Mouse (Mus musculus): ENCODE results near the gene Glb1. TPM values are rescaled to one million over a fixed set of nuclear protein-coding genes. Genes with fewer than 3 reads are reported as not detected.
"Not testable (repeated sequence)": the region's sequence is repeated elsewhere in the genome, so short reads cannot be mapped to it uniquely, and the experiment has no call there.

Glb1 gene
- polyA plus RNA-seq, 1 experiment: 59.5 TPM

DNA sequence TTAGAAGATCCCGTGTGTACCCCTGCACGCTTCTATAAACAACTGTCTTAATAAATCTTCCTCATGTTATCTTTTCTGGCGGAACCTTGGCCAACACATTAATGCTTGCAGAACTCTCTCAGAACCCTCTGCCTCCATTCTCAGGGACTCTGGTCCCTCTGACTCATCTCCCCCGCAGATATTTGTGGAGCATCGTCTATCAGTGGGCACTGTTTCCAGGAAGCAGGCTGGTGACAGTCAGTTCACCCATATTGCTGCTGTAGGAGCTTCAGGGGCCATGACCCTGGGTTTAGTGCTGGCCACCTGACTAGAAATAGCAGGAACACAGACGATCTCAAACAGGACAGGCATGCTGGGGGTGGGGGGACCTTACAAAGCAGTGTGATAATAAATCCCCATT, 13.8 kb upstream of the Glb1 start:
- Histone ChIP-seq H3K27me3 (ENCODE audit: control insufficient read depth, insufficient read depth, low read length) (no peaks in the 10 kb centered on the region), H3K36me3 (ENCODE audit: control insufficient read depth, insufficient read depth, low read length) (no peaks in the 10 kb centered on the region), H3K4me1 (replicated peaks; ENCODE audit: control insufficient read depth, insufficient read depth, low read length) (0 out of 2 replicates have a peak, but pooled peaks cover 2% of the 10 kb centered on the region), H3K27ac (ENCODE audit: control insufficient read depth, insufficient read depth, low read length) (no peak overlapping the region), H3K4me3 (ENCODE audit: control insufficient read depth, insufficient read depth, low read length) (no peak overlapping the region)
- no peak for TF ChIP-seq CTCF (IDR thresholded peaks at IDR 0.05; ENCODE audit: borderline replicate concordance, control insufficient read depth, extremely low read depth, insufficient read depth, low read length, poor library complexity)
- TF ChIP-seq POLR2A (IDR thresholded peaks at IDR 0.05; ENCODE audit: control insufficient read depth, extremely low read depth, insufficient read depth, low read length, poor library complexity): no peak
- no peak for DNase-seq
- WGBS: 91% methylated on average over 6 of the region's 6 CpGs

DNA sequence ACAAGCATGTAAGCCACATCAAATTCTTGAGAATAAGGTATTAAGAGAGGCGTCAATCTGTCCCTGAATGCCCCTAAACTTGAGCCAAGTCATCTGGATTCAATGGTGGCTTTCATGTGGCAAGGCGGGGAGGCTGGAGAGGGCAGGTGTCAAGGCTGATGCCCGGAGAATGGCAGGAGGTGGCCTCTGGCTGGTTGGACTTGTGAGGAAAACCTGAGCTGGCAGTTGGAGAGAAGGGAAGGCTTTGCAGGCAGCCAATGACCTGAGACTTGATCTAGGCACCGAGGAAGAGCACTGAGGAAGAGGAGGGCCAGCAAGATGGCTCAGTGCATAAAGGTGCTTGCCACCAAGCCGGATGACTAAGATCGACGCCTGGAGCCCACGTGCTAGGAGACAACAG, 12.6 kb upstream of the Glb1 start:
- H3K4me3 ChIP-seq (ENCODE audit: control insufficient read depth, insufficient read depth, low read length): no peak overlapping the region
- no peaks in the 10 kb centered on the region for H3K36me3 ChIP-seq (ENCODE audit: control insufficient read depth, insufficient read depth, low read length)
- no peaks in the 10 kb centered on the region for H3K27me3 ChIP-seq (ENCODE audit: control insufficient read depth, insufficient read depth, low read length)
- 0 out of 2 replicates have a peak, but pooled peaks cover 2% of the 10 kb centered on the region for H3K4me1 ChIP-seq (replicated peaks; ENCODE audit: control insufficient read depth, insufficient read depth, low read length)
- H3K27ac ChIP-seq (ENCODE audit: control insufficient read depth, insufficient read depth, low read length): no peak overlapping the region
- no peak for DNase-seq
- WGBS: 81% methylated on average over 8 of the region's 8 CpGs
- no peak for TF ChIP-seq POLR2A (IDR thresholded peaks at IDR 0.05; ENCODE audit: control insufficient read depth, extremely low read depth, insufficient read depth, low read length, poor library complexity)
- no peak for TF ChIP-seq CTCF (IDR thresholded peaks at IDR 0.05; ENCODE audit: borderline replicate concordance, control insufficient read depth, extremely low read depth, insufficient read depth, low read length, poor library complexity)

DNA sequence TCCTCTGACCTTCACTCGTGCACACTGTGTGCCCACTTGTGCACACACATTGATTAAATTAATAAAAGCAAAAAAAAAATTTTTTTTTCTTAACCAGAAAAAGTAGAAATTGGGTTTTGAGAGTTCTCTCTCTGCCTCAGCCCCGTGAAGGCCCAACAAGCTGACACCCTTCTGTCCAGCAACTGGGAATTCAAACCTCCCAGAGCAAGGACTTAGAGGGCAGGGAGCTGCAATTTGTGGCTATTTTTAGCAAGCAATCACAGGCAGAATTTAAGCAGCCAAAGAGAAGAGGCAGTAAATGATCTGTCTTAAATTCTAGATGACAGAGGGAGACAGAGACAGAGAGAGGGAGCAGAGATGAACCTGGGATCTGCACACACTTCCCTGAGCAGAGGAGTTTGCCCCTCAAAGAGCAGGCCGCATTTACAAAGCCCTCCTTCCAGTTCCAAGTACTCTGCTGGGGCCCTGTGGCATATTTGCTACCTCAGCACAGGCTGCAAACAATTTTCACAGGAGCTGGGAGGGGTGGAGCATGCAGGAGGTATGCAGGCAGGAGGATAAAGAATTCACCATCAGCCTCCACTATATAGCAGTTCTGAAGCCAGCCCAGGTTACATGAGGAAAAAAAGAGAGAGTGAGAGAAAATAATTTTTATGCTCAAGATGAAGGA, 12.0 kb upstream of the Glb1 start:
- WGBS: 92% methylated on average over 3 of the region's 3 CpGs
- DNase-seq: no peak

DNA sequence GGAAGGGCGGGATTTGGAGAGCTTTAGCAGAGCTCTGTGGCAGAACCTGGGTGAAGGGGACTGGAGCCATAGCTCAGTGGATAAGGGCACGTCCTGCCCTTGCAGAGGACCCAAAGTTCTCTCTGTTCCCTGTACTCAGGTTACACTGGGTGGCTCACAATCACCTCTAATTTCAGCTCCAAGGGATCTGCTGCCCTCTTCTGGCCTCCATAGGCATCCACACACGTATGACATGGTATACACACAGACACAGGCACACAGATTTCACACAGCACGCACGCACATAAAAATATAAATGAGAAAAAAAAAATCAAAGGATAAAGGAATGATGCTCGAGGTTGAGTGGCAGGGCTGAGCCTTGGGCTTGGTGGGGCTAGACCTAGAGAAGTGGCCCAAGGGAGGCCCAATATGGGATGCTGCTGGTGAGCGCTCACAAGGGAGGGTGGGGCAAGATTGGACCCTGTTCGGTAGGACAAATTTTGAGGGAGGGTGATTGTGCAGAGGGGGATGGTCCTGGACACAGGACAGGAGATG, 11.4 kb upstream of the Glb1 start:
- WGBS: 91% methylated on average over 8 of the region's 8 CpGs
- DNase-seq: peak; percentile 22
- TF ChIP-seq CTCF (IDR thresholded peaks at IDR 0.05; ENCODE audit: borderline replicate concordance, control insufficient read depth, extremely low read depth, insufficient read depth, low read length, poor library complexity) (no peak), POLR2A (IDR thresholded peaks at IDR 0.05; ENCODE audit: control insufficient read depth, extremely low read depth, insufficient read depth, low read length, poor library complexity) (no peak)
- H3K27ac ChIP-seq (ENCODE audit: control insufficient read depth, insufficient read depth, low read length): no peak overlapping the region
- no peak overlapping the region for H3K4me3 ChIP-seq (ENCODE audit: control insufficient read depth, insufficient read depth, low read length)
- H3K27me3 ChIP-seq (ENCODE audit: control insufficient read depth, insufficient read depth, low read length): no peaks in the 10 kb centered on the region
- 0 out of 2 replicates have a peak, but pooled peaks cover 2% of the 10 kb centered on the region for H3K4me1 ChIP-seq (replicated peaks; ENCODE audit: control insufficient read depth, insufficient read depth, low read length)
- no peaks in the 10 kb centered on the region for H3K36me3 ChIP-seq (ENCODE audit: control insufficient read depth, insufficient read depth, low read length)

More for the DNA sequence above, 12.0 kb upstream of the Glb1 start:
- no peaks in the 10 kb centered on the region for H3K36me3 ChIP-seq (ENCODE audit: control insufficient read depth, insufficient read depth, low read length)
- H3K27me3 ChIP-seq (ENCODE audit: control insufficient read depth, insufficient read depth, low read length): no peaks in the 10 kb centered on the region
- no peak overlapping the region for H3K27ac ChIP-seq (ENCODE audit: control insufficient read depth, insufficient read depth, low read length)
- TF ChIP-seq POLR2A (IDR thresholded peaks at IDR 0.05; ENCODE audit: control insufficient read depth, extremely low read depth, insufficient read depth, low read length, poor library complexity) (no peak), CTCF (IDR thresholded peaks at IDR 0.05; ENCODE audit: borderline replicate concordance, control insufficient read depth, extremely low read depth, insufficient read depth, low read length, poor library complexity) (no peak)
- 0 out of 2 replicates have a peak, but pooled peaks cover 2% of the 10 kb centered on the region for H3K4me1 ChIP-seq (replicated peaks; ENCODE audit: control insufficient read depth, insufficient read depth, low read length)
- H3K4me3 ChIP-seq (ENCODE audit: control insufficient read depth, insufficient read depth, low read length): no peak overlapping the region

DNA sequence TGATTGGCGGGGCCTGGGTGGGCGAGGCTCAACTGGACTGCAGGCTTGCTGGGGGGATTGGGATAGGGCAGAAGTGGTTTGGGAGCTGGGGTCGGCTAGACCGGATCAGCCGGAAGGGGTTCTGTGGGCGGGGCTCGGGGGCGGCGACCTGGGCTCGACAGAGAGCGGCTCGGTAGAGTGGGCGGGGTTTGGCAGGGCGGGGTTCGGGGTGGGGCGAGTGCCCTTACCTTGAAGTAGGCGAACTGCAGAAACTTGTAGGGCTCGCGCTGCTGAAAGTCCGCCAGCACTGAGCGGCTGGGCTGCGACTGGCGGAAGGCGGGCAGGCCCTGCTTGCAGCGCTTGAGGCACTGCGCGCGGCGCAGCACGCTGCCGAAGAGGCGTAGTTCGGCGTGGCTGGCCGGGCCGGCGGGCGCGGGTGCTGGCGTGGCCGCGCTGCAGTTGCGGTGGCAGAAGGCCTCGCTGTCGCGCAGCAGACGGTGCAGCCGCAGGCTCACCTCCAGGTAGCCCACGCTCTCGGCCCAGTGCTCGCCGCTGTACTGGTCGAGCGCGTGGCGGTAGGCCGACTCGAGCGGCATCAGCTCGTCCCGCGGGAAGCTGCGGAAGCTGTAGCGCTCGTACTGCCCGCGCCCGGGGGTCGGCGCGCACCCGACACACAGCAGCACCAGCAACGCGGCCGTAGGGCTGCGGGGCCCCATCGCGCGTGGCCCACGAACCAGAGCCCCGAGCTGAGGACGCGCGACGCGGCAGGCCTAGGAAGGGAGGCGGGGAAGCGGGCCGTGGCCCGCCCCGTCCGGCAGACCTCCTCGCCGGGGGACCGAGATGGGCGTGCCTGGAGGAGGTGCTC, 10.7 kb upstream of the Glb1 start, which contains the start of gene Crtap:
Crtap (minus strand) TSS at position 771 of the 844 bp plus-strand sequence.
- peak; percentile 65 for DNase-seq
- TF ChIP-seq CTCF (IDR thresholded peaks at IDR 0.05; ENCODE audit: borderline replicate concordance, control insufficient read depth, extremely low read depth, insufficient read depth, low read length, poor library complexity) (no peak), POLR2A (IDR thresholded peaks at IDR 0.05; ENCODE audit: control insufficient read depth, extremely low read depth, insufficient read depth, low read length, poor library complexity) (no peak)
- Histone ChIP-seq H3K4me3 (ENCODE audit: control insufficient read depth, insufficient read depth, low read length) (peak within 1 kb of the TSS; percentile 83), H3K4me1 (replicated peaks; ENCODE audit: control insufficient read depth, insufficient read depth, low read length) (0 out of 2 replicates have a peak, but pooled peaks cover 2% of the 10 kb centered on the region), H3K27ac (ENCODE audit: control insufficient read depth, insufficient read depth, low read length) (no peak within 1 kb of the TSS), H3K27me3 (ENCODE audit: control insufficient read depth, insufficient read depth, low read length) (no peaks in the 10 kb centered on the region), H3K36me3 (ENCODE audit: control insufficient read depth, insufficient read depth, low read length) (no peaks in the 10 kb centered on the region)
- 3% methylated on average over 95 of the region's 96 CpGs for WGBS

DNA sequence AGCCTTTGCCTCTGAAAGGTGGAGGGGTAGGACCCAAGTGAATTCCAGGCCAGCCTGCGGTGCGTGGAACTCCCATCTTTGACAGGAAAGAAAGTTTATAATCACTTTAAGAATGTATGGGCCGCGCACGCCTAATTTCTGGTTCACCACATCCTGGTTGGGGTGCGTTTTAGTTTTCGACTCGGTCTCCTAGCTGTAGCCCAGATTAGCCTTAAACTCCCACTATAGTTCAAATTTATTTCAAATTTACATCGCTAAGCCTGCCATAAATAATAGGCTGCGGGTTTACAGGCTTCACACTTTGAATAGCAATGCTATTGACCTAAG, 10.2 kb upstream of the Glb1 start:
- H3K27ac ChIP-seq (ENCODE audit: control insufficient read depth, insufficient read depth, low read length): no peak overlapping the region
- DNase-seq: no peak
- H3K4me1 ChIP-seq (replicated peaks; ENCODE audit: control insufficient read depth, insufficient read depth, low read length): 0 out of 2 replicates have a peak, but pooled peaks cover 2% of the 10 kb centered on the region
- no peaks in the 10 kb centered on the region for H3K36me3 ChIP-seq (ENCODE audit: control insufficient read depth, insufficient read depth, low read length)
- TF ChIP-seq CTCF (IDR thresholded peaks at IDR 0.05; ENCODE audit: borderline replicate concordance, control insufficient read depth, extremely low read depth, insufficient read depth, low read length, poor library complexity) (no peak), POLR2A (IDR thresholded peaks at IDR 0.05; ENCODE audit: control insufficient read depth, extremely low read depth, insufficient read depth, low read length, poor library complexity) (no peak)
- H3K4me3 ChIP-seq (ENCODE audit: control insufficient read depth, insufficient read depth, low read length): peak overlapping the region; percentile 83
- H3K27me3 ChIP-seq (ENCODE audit: control insufficient read depth, insufficient read depth, low read length): no peaks in the 10 kb centered on the region
- WGBS: 2% methylated on average over 10 of the region's 10 CpGs

DNA sequence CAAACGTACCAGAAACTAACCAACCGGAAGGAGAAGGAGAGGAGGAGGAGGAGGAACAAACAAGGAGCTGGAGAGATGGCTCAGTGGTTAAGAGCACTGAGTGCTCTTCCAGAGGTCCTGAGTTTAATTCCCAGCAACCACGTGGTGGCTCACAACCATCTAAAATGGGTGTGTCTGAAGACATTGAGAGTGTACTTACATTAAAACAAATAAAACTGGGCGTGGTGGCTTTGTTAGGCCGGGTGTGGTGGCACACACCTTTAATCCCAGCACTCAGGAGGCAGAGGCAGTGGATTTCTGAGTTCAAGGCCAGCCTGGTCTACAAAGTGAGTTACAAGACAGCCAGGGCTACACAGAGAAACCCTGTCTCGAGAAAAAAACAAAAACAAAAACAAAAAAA, 6.7 kb upstream of the Glb1 start:
- not testable (repeated sequence) for DNase-seq; H3K27ac ChIP-seq (ENCODE audit: control insufficient read depth, insufficient read depth, low read length); H3K4me3 ChIP-seq (ENCODE audit: control insufficient read depth, insufficient read depth, low read length); H3K4me1 ChIP-seq (replicated peaks; ENCODE audit: control insufficient read depth, insufficient read depth, low read length); H3K27me3 ChIP-seq (ENCODE audit: control insufficient read depth, insufficient read depth, low read length); H3K36me3 ChIP-seq (ENCODE audit: control insufficient read depth, insufficient read depth, low read length)
- 85% methylated on average over 6 of the region's 6 CpGs for WGBS
